Comparison of ENCODE assay signal across 8 mouse cellular contexts in the genomic region with DNA sequence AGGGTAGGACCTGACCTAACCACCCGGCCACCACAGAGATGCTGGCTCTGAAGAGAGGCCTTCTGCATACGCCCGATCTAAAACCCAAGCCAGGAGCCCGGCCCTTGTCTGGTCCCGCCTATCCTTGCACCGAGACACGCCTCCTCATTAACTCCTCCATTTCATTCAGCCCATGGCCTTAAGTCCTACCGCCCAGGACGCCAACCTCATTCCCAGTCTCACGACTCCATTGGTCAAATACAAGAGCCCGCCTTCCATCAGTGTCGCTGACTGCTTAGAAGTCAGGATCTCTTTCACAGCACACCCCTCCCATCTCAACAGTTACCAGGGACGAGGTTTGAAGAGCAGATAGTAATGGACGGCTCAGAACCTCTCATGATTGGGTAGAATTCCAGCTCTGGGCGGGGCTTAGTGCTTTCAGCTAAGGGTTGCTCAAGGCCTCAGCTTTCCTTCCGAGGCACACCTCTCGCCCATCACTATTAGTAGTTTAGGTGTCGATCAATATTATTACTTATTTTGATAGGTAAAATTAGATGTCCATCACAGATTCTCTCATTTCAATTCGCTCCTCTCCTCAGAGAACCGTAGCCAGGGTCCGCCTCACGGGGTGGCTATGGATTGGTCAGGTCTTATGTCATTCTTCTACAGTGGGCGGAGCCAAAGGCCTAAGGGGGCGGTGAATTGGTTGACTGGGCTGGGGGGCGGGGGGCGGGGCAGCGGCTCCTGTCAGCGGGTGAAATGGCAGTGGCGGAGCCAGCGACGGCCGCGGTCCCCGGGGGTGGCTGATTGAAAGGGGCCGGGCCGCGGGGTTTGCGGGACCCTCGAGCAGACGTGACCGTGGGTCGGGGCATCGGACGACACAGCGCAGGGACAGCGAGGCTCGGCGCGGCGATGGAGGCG. TPM values are rescaled to one million over a fixed set of nuclear protein-coding genes. Genes with fewer than 3 reads are reported as not detected.
DNase-seq lines count a peak whose midpoint lies in the region; ATAC-seq lines count a peak whose summit lies in the region.

Evi5l (plus strand) TSS at position 716 of the 900 bp plus-strand sequence.

- ATAC-seq in erythroblast, adult 5-6 weeks (replicated peaks; ENCODE audit: low FRiP score, poor library complexity, severe bottlenecking) = peak; percentile 93
- peak; percentile 99 for ATAC-seq in kidney, embryonic 15.5 days (replicated peaks; ENCODE audit: low FRiP score)
- peak; percentile 92 for ATAC-seq in monocyte, adult 5-6 weeks (replicated peaks; ENCODE audit: insufficient number of reproducible peaks, low FRiP score, low TSS enrichment, poor library complexity, severe bottlenecking)

- DNase-seq in B cell, adult 2 months = peak; percentile 96 to 97
- DNase-seq in brain, adult 2 months (ENCODE audit: low read depth, low spot score) = peak; percentile 100
- DNase-seq in heart, embryonic 10.5 days (ENCODE audit: low spot score) = peak; percentile 99
- DNase-seq in liver = peak; percentile 97
- DNase-seq in spleen, postnatal 4 days (ENCODE audit: low spot score in 2 of 2) = peak; percentile 95 to 98

- peak within 1 kb of the TSS; percentile 88 for H3K4me3 ChIP-seq in heart, embryonic 10.5 days
- H3K4me3 ChIP-seq in kidney, embryonic 15.5 days (replicated peaks) = peak within 1 kb of the TSS; percentile 59

- no peaks in the 10 kb centered on the region for H3K36me3 ChIP-seq in heart, embryonic 10.5 days
- H3K36me3 ChIP-seq in kidney, embryonic 15.5 days = no peaks in the 10 kb centered on the region

- no peaks in the 10 kb centered on the region for H3K27me3 ChIP-seq in heart, embryonic 10.5 days (ENCODE audit: insufficient read depth, poor library complexity, severe bottlenecking)
- H3K27me3 ChIP-seq in kidney, embryonic 15.5 days = no peaks in the 10 kb centered on the region

- WGBS in heart, embryonic 10.5 days = under 1% methylated on average over 51 of the region's 51 CpGs
- under 1% methylated on average over 51 of the region's 51 CpGs for WGBS in kidney, embryonic 15.5 days

- H3K4me2 ChIP-seq in kidney, embryonic 15.5 days = peak within 1 kb of the TSS; percentile 80

- H3K9me3 ChIP-seq in heart, embryonic 10.5 days = no peaks in the 10 kb centered on the region
- H3K9me3 ChIP-seq in kidney, embryonic 15.5 days (replicated peaks) = no peaks in the 10 kb centered on the region

- H3K4me1 ChIP-seq in heart, embryonic 10.5 days = peaks cover 4% of the 10 kb centered on the region; the same call in 1 of the 2 replicates
- H3K4me1 ChIP-seq in kidney, embryonic 15.5 days = peaks cover 11% of the 10 kb centered on the region

- H3K27ac ChIP-seq in heart, embryonic 10.5 days = peak within 1 kb of the TSS; percentile 79
- H3K27ac ChIP-seq in kidney, embryonic 15.5 days = peak within 1 kb of the TSS; percentile 58; the same call in 1 of the 2 replicates

- peak within 1 kb of the TSS; percentile 65 for H3K9ac ChIP-seq in kidney, embryonic 15.5 days

RNA-seq across cellular contexts. Expression of gene Evi5l, which starts in this region (rescaled TPM):
- total RNA-seq in erythroblast, adult 5-6 weeks (2015; ENCODE audit: low replicate concordance) = 0.38 and 4.0 TPM in 2 replicates
- 3.6 and 4.2 TPM in 2 replicates for total RNA-seq in erythroblast, adult 5-6 weeks (2017; ENCODE audit: low replicate concordance)
- polyA plus RNA-seq in heart, embryonic 10.5 days (2016; fragmentation: Nextera tagmentation; extraction: Ambion mirVana) = 16.1 and 18.8 TPM in 2 replicates
- 23.7 and 28.8 TPM in 2 replicates for polyA plus RNA-seq in kidney, embryonic 15.5 days (2015; fragmentation: Nextera tagmentation; extraction: Ambion mirVana)
- total RNA-seq in monocyte, adult 5-6 weeks (2017) = 3.0 to 14.6 TPM (median 7.6 TPM) in 3 replicates

Comparison
In these comparisons a context has a peak if more than half of its experiments do, and no peak if none do; other contexts are left out.
1. Peak in every context shown above with its lines: DNase-seq, ATAC-seq, H3K4me3 ChIP-seq and H3K27ac ChIP-seq.